Mouse (Mus musculus) brain, embryonic 14.5 days (tissue): ENCODE data around the gene Trim41.

ENCODE experiments used
- CTCF ChIP-seq: fragments of 200-500 bp; IDR thresholded peaks from 2 replicates; pipeline ENCODE4 v1.5.1; 2012; ENCODE audit warnings: inconsistent platforms, mild to moderate bottlenecking, moderate library complexity, borderline replicate concordance; ENCODE audit not compliant: insufficient read depth, insufficient read length; ENCODE audit errors: extremely low read depth
- POLR2A ChIP-seq: fragments of 200-500 bp; IDR thresholded peaks from 2 replicates; pipeline ENCODE4 v1.6.1; 2012; ENCODE audit warnings: mild to moderate bottlenecking, inconsistent platforms, borderline replicate concordance; ENCODE audit not compliant: poor library complexity, insufficient read depth, insufficient read length, severe bottlenecking; ENCODE audit errors: extremely low read depth

DNA sequence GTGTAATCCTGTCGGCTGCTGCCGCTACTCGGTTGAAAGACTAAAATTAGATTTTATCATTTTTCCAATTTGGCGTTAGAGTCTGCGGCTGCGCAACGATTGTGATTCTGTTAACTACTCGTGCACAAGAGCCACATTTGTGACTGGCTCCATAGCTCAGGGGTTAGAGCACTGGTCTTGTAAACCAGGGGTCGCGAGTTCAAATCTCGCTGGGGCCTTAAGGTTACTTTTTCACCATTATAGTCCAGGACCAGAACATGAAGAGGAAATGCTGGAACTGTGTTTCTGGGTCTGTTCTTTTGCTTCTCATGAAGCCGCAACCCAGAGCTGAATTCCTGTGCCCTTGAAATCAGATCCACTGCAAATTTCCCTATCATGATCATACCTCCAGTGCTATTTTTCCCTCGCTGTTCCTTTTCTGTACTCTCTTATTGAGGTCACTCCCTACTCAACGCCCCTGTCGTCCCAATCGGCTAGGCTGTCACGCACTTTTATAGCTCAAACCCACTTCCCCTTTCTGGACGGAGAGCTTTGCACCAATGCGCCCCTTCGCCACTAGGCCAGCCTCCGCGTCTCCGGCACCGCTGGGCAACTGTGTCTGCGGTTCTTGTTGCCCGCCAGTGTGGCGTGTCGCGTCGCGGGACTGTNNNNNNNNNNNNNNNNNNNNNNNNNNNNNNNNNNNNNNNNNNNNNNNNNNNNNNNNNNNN lies 36.5 kb upstream of the Trim41 start:
- TF ChIP-seq POLR2A (no peak), CTCF (peak; percentile 22; the same call in 1 of the 2 replicates)
